Mouse (Mus musculus) forebrain, postnatal 0 days (tissue): ENCODE results near the gene Magi3. TPM values are rescaled to one million over a fixed set of nuclear protein-coding genes. Genes with fewer than 3 reads are reported as not detected.

Experiments
- ATAC-seq: fragments of 200-750 bp; cut with Nextera tagmentation; 2 replicates; pipeline ENCODE4 v1.8.0; 2017; ENCODE audit warnings: mild to moderate bottlenecking, moderate library complexity
- DNase-seq: peaks from one replicate; pipeline ENCODE4 v3.0.0-alpha.2; 2015
- H3K27ac ChIP-seq: fragments of 300-500 bp; sonication (generic); 2 replicates; pipeline ENCODE4 v1.5.1; 2014; ENCODE audit warnings: low read depth, mild to moderate bottlenecking, antibody characterized with exemption, low read length, moderate library complexity, mixed read lengths
- H3K27me3 ChIP-seq: fragments of 300-500 bp; sonication (generic); 2 replicates; pipeline ENCODE4 v1.6.1; 2014; ENCODE audit warnings: mild to moderate bottlenecking, low read length, mixed read lengths; ENCODE audit not compliant: insufficient read depth
- H3K36me3 ChIP-seq: fragments of 300-500 bp; sonication (generic); 2 replicates; pipeline ENCODE4 v1.6.1; 2014; ENCODE audit warnings: mild to moderate bottlenecking, moderate library complexity; ENCODE audit not compliant: insufficient read depth
- H3K4me1 ChIP-seq: fragments of 300-500 bp; sonication (generic); 2 replicates; pipeline ENCODE4 v1.6.1; 2014; ENCODE audit warnings: antibody characterized with exemption; ENCODE audit not compliant: insufficient read depth
- H3K4me2 ChIP-seq: fragments of 300-500 bp; sonication (generic); 2 replicates; pipeline ENCODE4 v1.6.1; 2014; ENCODE audit warnings: low read depth, mild to moderate bottlenecking, moderate library complexity
- H3K4me3 ChIP-seq: fragments of 300-500 bp; sonication (generic); 2 replicates; pipeline ENCODE4 v1.5.1; 2014; ENCODE audit warnings: low read depth, low read length, mixed read lengths
- H3K9ac ChIP-seq: fragments of 300-500 bp; sonication (generic); 2 replicates; pipeline ENCODE4 v1.6.1; 2014; ENCODE audit warnings: mild to moderate bottlenecking
- H3K9me3 ChIP-seq: fragments of 300-500 bp; sonication (generic); 2 replicates; pipeline ENCODE4 v1.6.1; 2016; ENCODE audit warnings: low read length
- CTCF ChIP-seq: sonication (generic); IDR thresholded peaks from 2 replicates; pipeline ENCODE4 v1.5.1; 2016; ENCODE audit warnings: antibody characterized with exemption, control low read depth, low read depth
- WGBS: fragments of 180-500 bp; shearing (Covaris S2); extraction: QIAGEN DNeasy Blood & Tissue Kit; methylation state at CpG from one replicate; pipeline ENCODE4 v1.1.7; 2014; 5-methylcytosine and 5-hydroxymethylcytosine counted together
- polyA plus RNA-seq: library from polyadenylated mRNA; unstranded; fragments of >200 nt; fragmentation: Nextera tagmentation; extraction: Ambion mirVana; gene quantifications from 2 replicates; pipeline ENCODE4 v1.2.1, GENCODE M21; 2015
- total RNA-seq: library from RNA; depleted of rRNA; stranded (reverse); fragments of >200 nt; gene quantifications from 2 replicates; pipeline ENCODE4 v1.2.3, GENCODE M21; 2014

Magi3 gene
- total and polyA plus RNA-seq, 2 experiments from 2014 or later: 3.1 to 24.5 TPM

- Histone ChIP-seq H3K4me3 (no peak overlapping the region), H3K9me3 (no peaks in the 10 kb centered on the region), H3K4me1 (no peaks in the 10 kb centered on the region), H3K4me2 (no peak overlapping the region), H3K27ac (no peak overlapping the region), H3K9ac (no peak overlapping the region), H3K36me3 (no peaks in the 10 kb centered on the region), H3K27me3 (no peaks in the 10 kb centered on the region)
- peak; percentile 67 for TF ChIP-seq CTCF
- DNase-seq: peak; percentile 37
- 50% methylated on average over 1 of the region's 1 CpGs for WGBS
- ATAC-seq: no peak
Measured at GRCm38 (mm10) chr3:104104942-104105341, 115.2 kb downstream of the Magi3 start.

GRCm38 (mm10) chr3:104101721-104102120, 118.5 kb downstream of the Magi3 start:
- no peak overlapping the region for H3K4me2 ChIP-seq
- no peaks in the 10 kb centered on the region for H3K9me3 ChIP-seq
- no peaks in the 10 kb centered on the region for H3K27me3 ChIP-seq
- no peak overlapping the region for H3K4me3 ChIP-seq
- no peaks in the 10 kb centered on the region for H3K4me1 ChIP-seq
- no peak overlapping the region for H3K27ac ChIP-seq
- WGBS: 68% methylated on average over 3 of the region's 3 CpGs
- ATAC-seq: no peak
- no peak for DNase-seq
- H3K9ac ChIP-seq: no peak overlapping the region
- peak; percentile 49 for TF ChIP-seq CTCF
- no peaks in the 10 kb centered on the region for H3K36me3 ChIP-seq

GRCm38 (mm10) chr3:104101249-104101648, 118.9 kb downstream of the Magi3 start:
- H3K27ac ChIP-seq: no peak overlapping the region
- no peak overlapping the region for H3K4me2 ChIP-seq
- H3K9ac ChIP-seq: no peak overlapping the region
- no peaks in the 10 kb centered on the region for H3K36me3 ChIP-seq
- H3K4me3 ChIP-seq: no peak overlapping the region
- H3K4me1 ChIP-seq: no peaks in the 10 kb centered on the region
- H3K27me3 ChIP-seq: no peaks in the 10 kb centered on the region
- H3K9me3 ChIP-seq: no peaks in the 10 kb centered on the region
- ATAC-seq: no peak
- no peak for TF ChIP-seq CTCF
- no peak for DNase-seq

GRCm38 (mm10) chr3:104095936-104096335, 124.2 kb downstream of the Magi3 start:
- H3K27ac ChIP-seq: no peak overlapping the region
- ATAC-seq (peak; percentile 74), DNase-seq (peak; percentile 12)
- no peak for TF ChIP-seq CTCF
- H3K4me1 ChIP-seq: no peaks in the 10 kb centered on the region
- no peak overlapping the region for H3K4me3 ChIP-seq
- WGBS: 51% methylated on average over 3 of the region's 3 CpGs
- no peak overlapping the region for H3K9ac ChIP-seq
- no peaks in the 10 kb centered on the region for H3K27me3 ChIP-seq
- no peak overlapping the region for H3K4me2 ChIP-seq
- no peaks in the 10 kb centered on the region for H3K36me3 ChIP-seq
- no peaks in the 10 kb centered on the region for H3K9me3 ChIP-seq

GRCm38 (mm10) chr3:104094646-104095045, 125.5 kb downstream of the Magi3 start:
- Histone ChIP-seq H3K9ac (no peak overlapping the region), H3K27me3 (no peaks in the 10 kb centered on the region), H3K4me1 (no peaks in the 10 kb centered on the region), H3K9me3 (no peaks in the 10 kb centered on the region), H3K4me3 (no peak overlapping the region), H3K27ac (no peak overlapping the region), H3K36me3 (no peaks in the 10 kb centered on the region), H3K4me2 (no peak overlapping the region)
- no peak for ATAC-seq
- TF ChIP-seq CTCF: peak; percentile 20; the same call in 1 of the 2 replicates
- no peak for DNase-seq
- 77% methylated on average over 1 of the region's 1 CpGs for WGBS

- H3K9me3 ChIP-seq: no peaks in the 10 kb centered on the region
- no peak overlapping the region for H3K27ac ChIP-seq
- ATAC-seq: no peak
- no peaks in the 10 kb centered on the region for H3K4me1 ChIP-seq
- H3K4me2 ChIP-seq: no peak overlapping the region
- H3K27me3 ChIP-seq: no peaks in the 10 kb centered on the region
- no peak for DNase-seq
- H3K4me3 ChIP-seq: no peak overlapping the region
- H3K36me3 ChIP-seq: no peaks in the 10 kb centered on the region
- WGBS: 78% methylated on average over 5 of the region's 5 CpGs
- TF ChIP-seq CTCF: no peak
- H3K9ac ChIP-seq: no peak overlapping the region
Measured at GRCm38 (mm10) chr3:104092759-104093158, 127.4 kb downstream of the Magi3 start.

- ATAC-seq: no peak
- no peak overlapping the region for H3K4me3 ChIP-seq
- H3K27me3 ChIP-seq: no peaks in the 10 kb centered on the region
- no peaks in the 10 kb centered on the region for H3K36me3 ChIP-seq
- H3K9me3 ChIP-seq: no peaks in the 10 kb centered on the region
- H3K9ac ChIP-seq: no peak overlapping the region
- DNase-seq: no peak
- no peak overlapping the region for H3K4me2 ChIP-seq
- no peaks in the 10 kb centered on the region for H3K4me1 ChIP-seq
- TF ChIP-seq CTCF: no peak
- WGBS: 68% methylated on average over 1 of the region's 1 CpGs
- no peak overlapping the region for H3K27ac ChIP-seq
Measured at GRCm38 (mm10) chr3:104082031-104082430, 138.1 kb downstream of the Magi3 start.

- TF ChIP-seq CTCF: peak; percentile 12; the same call in 1 of the 2 replicates
- Histone ChIP-seq H3K27me3 (no peaks in the 10 kb centered on the region), H3K9ac (no peak overlapping the region), H3K27ac (no peak overlapping the region), H3K9me3 (no peaks in the 10 kb centered on the region), H3K4me3 (no peak overlapping the region), H3K4me1 (no peaks in the 10 kb centered on the region), H3K36me3 (no peaks in the 10 kb centered on the region), H3K4me2 (no peak overlapping the region)
- DNase-seq (no peak), ATAC-seq (no peak)
Measured at GRCm38 (mm10) chr3:104078725-104079124, 141.4 kb downstream of the Magi3 start.
